Mouse (Mus musculus) lung, adult 2 months (tissue): Measurements from ENCODE around the gene Pih1d2.

Experiments used
- CTCF ChIP-seq: fragments of 200-500 bp; IDR thresholded peaks from 2 replicates; pipeline ENCODE4 v1.5.1; 2011; ENCODE audit warnings: mild to moderate bottlenecking, low read length, control low read depth; ENCODE audit not compliant: insufficient read depth
- POLR2A ChIP-seq: fragments of 200-500 bp; IDR thresholded peaks from 2 replicates; pipeline ENCODE4 v1.6.1; 2011; ENCODE audit warnings: low read depth, mild to moderate bottlenecking, control low read depth, low read length, borderline replicate concordance; ENCODE audit errors: extremely low read depth

- TF ChIP-seq POLR2A (no peak), CTCF (no peak)
Observed at GRCm38 (mm10) chr9:50617794-50618330, 741 bp downstream of the Pih1d2 start.
